Mouse (Mus musculus): ENCODE results near the gene Rprd1b. TPM values are rescaled to one million over a fixed set of nuclear protein-coding genes. Genes with fewer than 3 reads are reported as not detected.

Gene Rprd1b
- polyA plus RNA-seq, 1 experiment from 2014 or later, result 31.1 TPM

DNA sequence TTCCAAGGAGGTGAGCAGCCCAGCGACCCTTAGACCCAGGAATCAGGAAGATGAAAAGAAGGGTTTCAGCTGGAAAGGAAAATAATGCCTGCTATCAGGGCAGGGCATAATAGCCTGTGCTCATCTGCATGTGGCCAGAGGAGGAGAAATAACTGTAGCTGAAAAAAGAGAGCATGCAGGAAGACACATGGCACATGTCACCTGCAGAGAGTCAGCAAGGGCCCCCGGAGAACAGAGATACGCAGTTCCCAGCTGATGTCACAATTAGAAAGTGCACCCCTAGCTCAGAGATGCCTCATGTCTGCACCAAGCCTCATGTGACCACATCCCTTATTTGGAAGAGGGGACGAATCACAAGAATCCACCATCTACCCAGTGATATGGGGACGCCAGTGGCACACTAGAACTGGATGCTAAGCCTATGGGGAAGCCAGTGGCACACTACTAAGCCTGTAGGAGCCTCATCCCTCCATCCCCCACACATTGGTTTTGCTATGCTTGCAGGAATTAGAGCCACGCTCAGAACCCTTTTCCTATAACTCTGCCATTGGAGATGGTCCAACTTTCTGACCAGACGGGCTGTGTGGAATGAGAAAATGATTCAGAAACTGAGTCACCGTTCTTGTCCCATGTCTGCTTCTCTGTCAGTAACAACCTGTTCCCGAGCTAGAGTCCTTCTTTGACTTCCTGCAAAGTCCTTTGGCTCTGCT, 139.4 kb downstream of the Rprd1b start:
- no peak overlapping the region for H3K4me3 ChIP-seq (ENCODE audit: low read depth, low read length)
- no peak for DNase-seq (ENCODE audit: low spot score)
- H3K27ac ChIP-seq (ENCODE audit: low read depth, low read length), result no peak overlapping the region
- H3K4me2 ChIP-seq (ENCODE audit: low read length), result no peak overlapping the region
- H3K27me3 ChIP-seq (replicated peaks; ENCODE audit: control insufficient read depth, insufficient read depth, low read length), result no peaks in the 10 kb centered on the region
- H3K9ac ChIP-seq (ENCODE audit: low read length), result no peak overlapping the region
- H3K4me1 ChIP-seq (ENCODE audit: control insufficient read depth, insufficient read depth, low read length), result no peaks in the 10 kb centered on the region
- no peaks in the 10 kb centered on the region for H3K36me3 ChIP-seq (ENCODE audit: control insufficient read depth, insufficient read depth, low read length)
- H3K9me3 ChIP-seq (replicated peaks; ENCODE audit: control insufficient read depth, low read length), result no peaks in the 10 kb centered on the region
- no peak for ATAC-seq
- 77% methylated on average over 9 of the region's 9 CpGs for WGBS

DNA sequence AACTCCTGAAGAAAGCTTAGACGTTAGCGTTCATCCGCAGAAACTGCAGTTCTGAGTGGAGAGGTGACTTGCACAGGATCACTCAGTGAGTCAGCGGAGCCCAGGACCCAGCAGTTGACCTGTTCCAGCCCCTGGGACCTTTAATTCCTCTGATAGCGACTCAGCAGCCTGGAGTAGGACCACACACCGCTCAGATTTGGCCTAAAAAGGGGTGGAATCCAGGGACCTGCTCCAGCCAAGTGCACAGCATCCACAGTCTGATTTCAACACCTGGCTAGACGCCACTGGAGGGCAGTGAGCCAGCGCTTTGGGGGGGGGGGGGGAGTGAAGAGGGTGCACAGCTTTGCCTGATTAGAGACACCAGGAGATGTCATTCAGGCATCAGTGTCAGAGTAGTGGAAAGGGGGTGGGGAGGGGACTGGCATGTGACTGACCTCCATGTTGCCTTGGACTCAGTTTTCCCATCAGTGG, 140.5 kb downstream of the Rprd1b start:
- 62% methylated on average over 8 of the region's 8 CpGs for WGBS
- Histone ChIP-seq H3K27me3 (replicated peaks; ENCODE audit: control insufficient read depth, insufficient read depth, low read length) (no peaks in the 10 kb centered on the region), H3K4me1 (ENCODE audit: control insufficient read depth, insufficient read depth, low read length) (no peaks in the 10 kb centered on the region), H3K36me3 (ENCODE audit: control insufficient read depth, insufficient read depth, low read length) (no peaks in the 10 kb centered on the region), H3K4me2 (ENCODE audit: low read length) (no peak overlapping the region), H3K27ac (ENCODE audit: low read depth, low read length) (no peak overlapping the region), H3K4me3 (ENCODE audit: low read depth, low read length) (no peak overlapping the region), H3K9me3 (replicated peaks; ENCODE audit: control insufficient read depth, low read length) (no peaks in the 10 kb centered on the region), H3K9ac (ENCODE audit: low read length) (no peak overlapping the region)
- ATAC-seq (no peak), DNase-seq (ENCODE audit: low spot score) (no peak)

DNA sequence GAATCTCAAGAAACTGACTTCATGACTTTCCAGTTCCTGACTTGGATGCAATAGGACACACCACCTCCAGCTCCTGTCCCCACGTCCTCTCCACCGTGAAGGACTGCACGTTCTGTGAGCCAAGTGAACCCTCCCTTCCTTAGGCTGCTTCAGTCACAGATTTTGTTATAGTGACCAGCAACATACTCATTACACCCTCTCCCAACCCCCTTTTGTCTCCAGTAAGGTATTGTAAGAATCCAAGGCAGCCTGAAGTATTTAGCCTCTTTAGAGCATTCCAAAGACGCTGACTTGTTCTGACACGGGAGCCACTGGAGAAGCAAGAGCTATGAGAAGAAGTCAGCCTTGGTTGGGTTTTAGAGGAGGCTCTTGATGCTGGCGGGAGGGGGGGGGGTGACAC, 141.1 kb downstream of the Rprd1b start:
- Histone ChIP-seq H3K27ac (ENCODE audit: low read depth, low read length) (no peak overlapping the region), H3K9ac (ENCODE audit: low read length) (no peak overlapping the region), H3K27me3 (replicated peaks; ENCODE audit: control insufficient read depth, insufficient read depth, low read length) (no peaks in the 10 kb centered on the region), H3K36me3 (ENCODE audit: control insufficient read depth, insufficient read depth, low read length) (no peaks in the 10 kb centered on the region), H3K4me1 (ENCODE audit: control insufficient read depth, insufficient read depth, low read length) (no peaks in the 10 kb centered on the region), H3K4me3 (ENCODE audit: low read depth, low read length) (no peak overlapping the region), H3K4me2 (ENCODE audit: low read length) (no peak overlapping the region), H3K9me3 (replicated peaks; ENCODE audit: control insufficient read depth, low read length) (no peaks in the 10 kb centered on the region)
- ATAC-seq, result no peak
- no peak for DNase-seq (ENCODE audit: low spot score)
- WGBS, result 75% methylated on average over 6 of the region's 6 CpGs

DNA sequence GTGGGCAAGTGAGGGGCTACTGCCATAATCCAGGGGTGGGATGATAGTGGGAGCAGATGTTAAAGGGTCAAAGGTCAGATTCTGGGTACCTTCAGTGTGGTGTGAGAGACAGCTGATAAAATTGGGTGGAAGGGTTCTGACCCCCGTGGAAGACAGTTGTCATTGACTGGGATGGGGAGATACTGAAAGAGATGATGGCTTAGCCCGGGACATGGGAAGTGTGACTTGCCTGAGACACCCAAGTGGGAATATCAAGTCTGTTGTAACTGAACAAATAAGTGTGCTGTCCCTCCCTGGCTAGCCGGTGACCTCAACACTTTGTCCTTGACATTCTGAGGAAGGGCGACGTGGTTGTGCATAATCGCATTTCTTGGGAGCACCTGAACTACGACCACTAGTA, 141.5 kb downstream of the Rprd1b start:
- Histone ChIP-seq H3K9ac (ENCODE audit: low read length) (no peak overlapping the region), H3K9me3 (replicated peaks; ENCODE audit: control insufficient read depth, low read length) (no peaks in the 10 kb centered on the region), H3K4me3 (ENCODE audit: low read depth, low read length) (no peak overlapping the region), H3K36me3 (ENCODE audit: control insufficient read depth, insufficient read depth, low read length) (no peaks in the 10 kb centered on the region), H3K4me2 (ENCODE audit: low read length) (no peak overlapping the region), H3K27ac (ENCODE audit: low read depth, low read length) (no peak overlapping the region), H3K4me1 (ENCODE audit: control insufficient read depth, insufficient read depth, low read length) (no peaks in the 10 kb centered on the region), H3K27me3 (replicated peaks; ENCODE audit: control insufficient read depth, insufficient read depth, low read length) (no peaks in the 10 kb centered on the region)
- no peak for ATAC-seq
- 88% methylated on average over 7 of the region's 7 CpGs for WGBS
- no peak for DNase-seq (ENCODE audit: low spot score)

DNA sequence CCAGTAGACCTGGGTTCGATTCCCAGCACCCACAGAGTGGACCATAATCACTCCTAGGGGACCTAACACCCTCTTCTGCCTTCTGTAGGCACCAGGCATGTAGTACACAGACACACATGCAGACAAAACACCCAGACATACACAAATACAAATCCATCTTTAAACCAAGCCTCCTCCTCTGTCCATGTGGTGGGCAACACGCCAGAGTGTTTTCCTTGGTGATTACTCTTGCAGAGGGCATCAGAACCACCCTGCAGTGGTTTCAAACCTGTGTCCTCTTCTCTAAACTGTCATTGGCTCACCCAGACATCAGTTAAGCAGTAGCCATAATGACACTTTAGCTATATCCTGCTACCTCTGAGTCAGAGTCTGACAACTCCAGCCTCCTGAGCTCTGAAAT, 142.1 kb downstream of the Rprd1b start:
- DNase-seq (ENCODE audit: low spot score) (no peak), ATAC-seq (no peak)
- no peak overlapping the region for H3K4me2 ChIP-seq (ENCODE audit: low read length)
- 75% methylated on average over 2 of the region's 2 CpGs for WGBS
- H3K9ac ChIP-seq (ENCODE audit: low read length), result no peak overlapping the region
- no peaks in the 10 kb centered on the region for H3K4me1 ChIP-seq (ENCODE audit: control insufficient read depth, insufficient read depth, low read length)
- no peaks in the 10 kb centered on the region for H3K36me3 ChIP-seq (ENCODE audit: control insufficient read depth, insufficient read depth, low read length)
- no peak overlapping the region for H3K4me3 ChIP-seq (ENCODE audit: low read depth, low read length)
- H3K27me3 ChIP-seq (replicated peaks; ENCODE audit: control insufficient read depth, insufficient read depth, low read length), result no peaks in the 10 kb centered on the region
- no peak overlapping the region for H3K27ac ChIP-seq (ENCODE audit: low read depth, low read length)
- H3K9me3 ChIP-seq (replicated peaks; ENCODE audit: control insufficient read depth, low read length), result no peaks in the 10 kb centered on the region

DNA sequence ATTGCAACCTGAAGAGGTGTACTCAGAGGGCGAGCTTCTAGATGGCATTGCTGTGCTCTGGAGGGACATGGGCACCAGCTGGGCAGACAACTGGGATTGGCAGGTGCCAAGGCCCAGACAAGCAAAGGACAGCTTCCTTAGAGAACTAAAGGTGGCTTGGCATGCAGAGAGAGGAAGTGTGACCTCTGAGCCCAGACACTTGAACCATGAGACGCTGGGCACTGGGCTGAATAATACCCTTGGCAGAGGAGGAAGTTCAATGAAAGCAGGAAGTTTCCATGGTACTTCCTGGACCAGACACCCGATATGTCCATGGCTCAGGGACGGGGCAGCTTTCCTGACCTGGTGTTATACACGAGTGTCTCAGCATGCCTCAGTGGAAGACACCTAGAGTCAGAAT, 146.1 kb downstream of the Rprd1b start:
- Histone ChIP-seq H3K9me3 (replicated peaks; ENCODE audit: control insufficient read depth, low read length) (no peaks in the 10 kb centered on the region), H3K4me3 (ENCODE audit: low read depth, low read length) (no peak overlapping the region), H3K4me1 (ENCODE audit: control insufficient read depth, insufficient read depth, low read length) (peaks cover 14% of the 10 kb centered on the region), H3K27ac (ENCODE audit: low read depth, low read length) (no peak overlapping the region), H3K36me3 (ENCODE audit: control insufficient read depth, insufficient read depth, low read length) (no peaks in the 10 kb centered on the region), H3K9ac (ENCODE audit: low read length) (no peak overlapping the region), H3K27me3 (replicated peaks; ENCODE audit: control insufficient read depth, insufficient read depth, low read length) (no peaks in the 10 kb centered on the region), H3K4me2 (ENCODE audit: low read length) (no peak overlapping the region)
- 88% methylated on average over 5 of the region's 5 CpGs for WGBS
- ATAC-seq, result no peak
- DNase-seq (ENCODE audit: low spot score), result no peak

DNA sequence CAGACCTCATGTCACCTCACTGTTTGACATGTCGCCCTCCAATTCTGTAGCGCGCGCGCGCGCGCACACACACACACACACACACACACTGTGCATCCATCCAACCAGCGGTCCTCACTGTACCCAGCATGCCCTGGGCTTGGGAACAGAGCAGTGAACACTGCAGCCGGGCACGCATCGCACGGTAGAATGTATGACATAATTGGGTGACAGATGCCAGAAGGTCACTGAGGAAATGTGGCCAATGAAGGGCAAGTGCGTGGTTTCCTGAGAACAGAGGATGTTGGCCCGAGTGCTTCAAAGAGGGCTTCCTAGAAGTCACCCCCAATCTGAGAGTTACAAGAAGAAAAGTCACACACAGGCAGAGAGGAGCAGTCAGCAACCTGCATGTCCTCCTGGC, 146.7 kb downstream of the Rprd1b start:
- H3K27ac ChIP-seq (ENCODE audit: low read depth, low read length), result no peak overlapping the region
- no peaks in the 10 kb centered on the region for H3K36me3 ChIP-seq (ENCODE audit: control insufficient read depth, insufficient read depth, low read length)
- WGBS, result 90% methylated on average over 15 of the region's 15 CpGs
- no peaks in the 10 kb centered on the region for H3K27me3 ChIP-seq (replicated peaks; ENCODE audit: control insufficient read depth, insufficient read depth, low read length)
- ATAC-seq, result no peak
- DNase-seq (ENCODE audit: low spot score), result no peak
- H3K4me3 ChIP-seq (ENCODE audit: low read depth, low read length), result no peak overlapping the region
- H3K4me1 ChIP-seq (ENCODE audit: control insufficient read depth, insufficient read depth, low read length), result peaks cover 17% of the 10 kb centered on the region
- no peaks in the 10 kb centered on the region for H3K9me3 ChIP-seq (replicated peaks; ENCODE audit: control insufficient read depth, low read length)
- no peak overlapping the region for H3K4me2 ChIP-seq (ENCODE audit: low read length)
- H3K9ac ChIP-seq (ENCODE audit: low read length), result no peak overlapping the region

DNA sequence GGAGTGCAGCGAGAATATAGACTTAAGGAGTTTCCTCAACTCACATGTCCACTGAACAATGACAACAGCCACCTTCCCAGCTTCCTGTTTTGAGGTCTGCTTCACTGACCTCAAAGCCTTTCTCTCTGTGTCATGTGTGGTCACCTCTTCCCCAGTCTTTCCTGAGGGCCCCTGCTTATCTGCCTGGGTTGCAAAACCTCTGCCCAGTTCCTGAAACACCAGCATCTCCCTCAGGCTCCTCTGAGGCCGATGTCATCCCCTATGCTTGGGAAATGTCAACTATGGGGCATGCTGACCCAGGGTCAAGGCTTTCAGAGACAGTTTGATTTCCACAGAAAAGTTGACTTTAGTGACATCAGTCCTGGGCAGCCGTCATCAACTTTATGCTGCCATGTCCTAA, 147.1 kb downstream of the Rprd1b start:
- WGBS, result 89% methylated on average over 3 of the region's 3 CpGs

DNA sequence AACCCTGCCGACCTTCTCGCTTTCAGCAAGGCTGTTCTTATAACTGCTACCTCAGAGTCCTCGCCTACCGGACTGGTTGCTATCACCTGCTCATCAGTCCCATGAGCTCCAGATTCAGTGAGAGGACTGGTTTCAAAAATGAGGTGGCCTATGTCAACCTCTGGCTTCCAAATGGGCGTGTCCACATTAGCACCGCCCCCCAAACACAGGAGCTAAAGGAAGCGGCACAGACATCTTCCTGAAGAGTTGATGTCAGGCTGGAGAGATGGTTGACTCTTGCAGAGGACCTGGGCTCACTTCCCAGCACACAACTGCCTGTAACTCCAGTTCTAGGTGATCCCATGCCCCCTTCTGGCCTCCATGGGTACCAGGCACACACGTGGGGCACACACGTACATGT, 148.5 kb downstream of the Rprd1b start:
- H3K27me3 ChIP-seq (replicated peaks; ENCODE audit: control insufficient read depth, insufficient read depth, low read length), result no peaks in the 10 kb centered on the region
- no peak overlapping the region for H3K4me3 ChIP-seq (ENCODE audit: low read depth, low read length)
- no peaks in the 10 kb centered on the region for H3K9me3 ChIP-seq (replicated peaks; ENCODE audit: control insufficient read depth, low read length)
- 94% methylated on average over 9 of the region's 9 CpGs for WGBS
- H3K4me1 ChIP-seq (ENCODE audit: control insufficient read depth, insufficient read depth, low read length), result peaks cover 20% of the 10 kb centered on the region
- H3K4me2 ChIP-seq (ENCODE audit: low read length), result no peak overlapping the region
- H3K27ac ChIP-seq (ENCODE audit: low read depth, low read length), result no peak overlapping the region
- H3K9ac ChIP-seq (ENCODE audit: low read length), result no peak overlapping the region
- DNase-seq (ENCODE audit: low spot score), result no peak
- ATAC-seq, result no peak
- no peaks in the 10 kb centered on the region for H3K36me3 ChIP-seq (ENCODE audit: control insufficient read depth, insufficient read depth, low read length)

More for the DNA sequence above, 147.1 kb downstream of the Rprd1b start:
- no peaks in the 10 kb centered on the region for H3K9me3 ChIP-seq (replicated peaks; ENCODE audit: control insufficient read depth, low read length)
- H3K27me3 ChIP-seq (replicated peaks; ENCODE audit: control insufficient read depth, insufficient read depth, low read length), result no peaks in the 10 kb centered on the region
- ATAC-seq, result no peak
- peaks cover 17% of the 10 kb centered on the region for H3K4me1 ChIP-seq (ENCODE audit: control insufficient read depth, insufficient read depth, low read length)
- H3K4me3 ChIP-seq (ENCODE audit: low read depth, low read length), result no peak overlapping the region
- no peak overlapping the region for H3K9ac ChIP-seq (ENCODE audit: low read length)
- H3K27ac ChIP-seq (ENCODE audit: low read depth, low read length), result no peak overlapping the region
- no peak for DNase-seq (ENCODE audit: low spot score)
- no peak overlapping the region for H3K4me2 ChIP-seq (ENCODE audit: low read length)
- no peaks in the 10 kb centered on the region for H3K36me3 ChIP-seq (ENCODE audit: control insufficient read depth, insufficient read depth, low read length)

Measured in forebrain, embryonic 14.5 days (tissue).